Mouse (Mus musculus): ENCODE measurements around the gene Lamtor1. TPM values are rescaled to one million over a fixed set of nuclear protein-coding genes. Genes with fewer than 3 reads are reported as not detected.
A peak's percentile ranks its signal among the peaks of the same experiment; 100 is the strongest.

Lamtor1 gene
- polyA plus RNA-seq, 1 experiment from 2014 or later, result 164 TPM

GRCm38 (mm10) chr7:101875978-101876377 lies 29.7 kb upstream of the Lamtor1 start:
- DNase-seq (ENCODE audit: low spot score) (no peak), ATAC-seq (replicated peaks; ENCODE audit: low FRiP score, low read depth) (no peak)
- H3K36me3 ChIP-seq (ENCODE audit: insufficient read depth, low read length), result no peaks in the 10 kb centered on the region
- no peak overlapping the region for H3K27ac ChIP-seq
- H3K9ac ChIP-seq (ENCODE audit: low read depth, low read length), result no peak overlapping the region
- no peaks in the 10 kb centered on the region for H3K27me3 ChIP-seq (ENCODE audit: insufficient read depth, low read length)
- no peaks in the 10 kb centered on the region for H3K4me1 ChIP-seq (replicated peaks; ENCODE audit: insufficient read depth, low read length)
- no peak overlapping the region for H3K4me3 ChIP-seq (replicated peaks; ENCODE audit: low read depth, low read length)
- no peaks in the 10 kb centered on the region for H3K9me3 ChIP-seq (replicated peaks; ENCODE audit: low read length)
- WGBS, result 91% methylated on average over 1 of the region's 1 CpGs
- H3K4me2 ChIP-seq (ENCODE audit: low read length), result no peak overlapping the region
- TF ChIP-seq CTCF (IDR thresholded peaks at IDR 0.05; ENCODE audit: low read depth), result no peak

- ATAC-seq (replicated peaks; ENCODE audit: low FRiP score, low read depth) (no peak), DNase-seq (ENCODE audit: low spot score) (no peak)
- H3K9me3 ChIP-seq (replicated peaks; ENCODE audit: low read length), result no peaks in the 10 kb centered on the region
- no peak overlapping the region for H3K4me3 ChIP-seq (replicated peaks; ENCODE audit: low read depth, low read length)
- H3K27ac ChIP-seq, result no peak overlapping the region
- 0 out of 2 replicates have a peak, but pooled peaks cover 4% of the 10 kb centered on the region for H3K4me1 ChIP-seq (replicated peaks; ENCODE audit: insufficient read depth, low read length)
- no peak overlapping the region for H3K4me2 ChIP-seq (ENCODE audit: low read length)
- WGBS, result 73% methylated on average over 4 of the region's 4 CpGs
- no peak overlapping the region for H3K9ac ChIP-seq (ENCODE audit: low read depth, low read length)
- no peaks in the 10 kb centered on the region for H3K27me3 ChIP-seq (ENCODE audit: insufficient read depth, low read length)
- TF ChIP-seq CTCF (IDR thresholded peaks at IDR 0.05; ENCODE audit: low read depth), result no peak
- H3K36me3 ChIP-seq (ENCODE audit: insufficient read depth, low read length), result no peaks in the 10 kb centered on the region
Observed at GRCm38 (mm10) chr7:101880855-101881254, 24.8 kb upstream of the Lamtor1 start.

DNA sequence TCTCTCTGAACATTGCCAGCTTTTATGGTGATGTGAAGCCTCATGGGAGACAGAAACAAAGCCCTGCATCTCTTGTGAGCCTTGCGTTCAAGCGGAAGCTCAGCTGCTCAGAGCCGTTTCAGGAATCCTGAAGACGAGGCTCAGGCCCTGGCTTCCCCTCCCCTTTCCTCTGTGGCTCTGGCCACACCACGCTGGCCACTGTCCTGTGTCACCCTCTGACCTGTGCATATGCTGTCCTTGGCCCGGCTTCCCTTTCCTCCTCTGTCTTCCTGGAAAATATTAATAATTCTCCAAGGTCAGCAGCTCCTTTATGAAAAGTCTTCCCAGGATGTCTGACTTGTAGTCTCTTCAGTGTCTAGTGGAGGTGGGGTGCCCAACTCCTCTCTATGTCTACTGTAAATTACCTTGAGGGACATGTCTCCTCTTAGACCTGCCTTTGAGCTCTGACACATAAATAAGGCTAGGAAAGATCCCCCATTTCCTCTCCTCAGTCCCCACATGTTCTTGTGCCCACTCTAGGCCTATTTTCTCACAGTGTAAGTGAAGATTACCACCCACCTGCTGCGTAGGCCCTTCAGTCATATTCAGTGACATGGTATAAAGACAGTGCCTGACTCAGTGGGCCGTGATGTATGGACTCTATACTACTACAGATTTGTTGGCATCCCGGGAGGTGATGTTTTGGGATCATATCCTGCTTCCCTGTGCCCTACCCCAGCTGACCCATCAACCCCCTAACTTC lies 23.1 kb upstream of the Lamtor1 start:
- no peak for ATAC-seq (replicated peaks; ENCODE audit: low FRiP score, low read depth)
- peak; percentile 29 for DNase-seq (ENCODE audit: low spot score)
- Histone ChIP-seq H3K9me3 (replicated peaks; ENCODE audit: low read length) (no peaks in the 10 kb centered on the region), H3K36me3 (ENCODE audit: insufficient read depth, low read length) (no peaks in the 10 kb centered on the region), H3K4me2 (ENCODE audit: low read length) (no peak overlapping the region), H3K9ac (ENCODE audit: low read depth, low read length) (no peak overlapping the region), H3K27ac (no peak overlapping the region), H3K4me1 (replicated peaks; ENCODE audit: insufficient read depth, low read length) (0 out of 2 replicates have a peak, but pooled peaks cover 4% of the 10 kb centered on the region), H3K4me3 (replicated peaks; ENCODE audit: low read depth, low read length) (no peak overlapping the region), H3K27me3 (ENCODE audit: insufficient read depth, low read length) (no peaks in the 10 kb centered on the region)
- WGBS, result 59% methylated on average over 9 of the region's 9 CpGs
- no peak for TF ChIP-seq CTCF (IDR thresholded peaks at IDR 0.05; ENCODE audit: low read depth)

DNA sequence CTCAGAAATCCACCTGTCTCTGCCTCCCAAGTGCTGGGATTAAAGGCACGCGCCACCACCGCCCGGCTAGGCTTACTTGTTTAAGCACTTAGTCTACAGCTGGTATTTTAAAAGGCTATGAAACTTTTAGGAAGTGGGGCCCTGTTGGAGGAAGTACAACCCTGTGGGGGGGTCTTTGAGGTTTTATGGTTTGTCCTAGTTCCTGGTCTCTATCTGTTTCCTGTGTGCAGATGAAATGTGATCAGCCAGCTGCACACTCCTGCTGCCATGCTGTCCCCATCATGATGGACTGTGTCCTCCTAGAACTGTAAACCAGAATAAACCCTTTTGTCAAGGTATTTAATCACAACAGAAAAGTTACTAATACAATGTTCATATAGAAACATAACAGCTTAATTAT lies 21.5 kb upstream of the Lamtor1 start:
- DNase-seq (ENCODE audit: low spot score) (no peak), ATAC-seq (replicated peaks; ENCODE audit: low FRiP score, low read depth) (no peak)
- WGBS, result 97% methylated on average over 4 of the region's 4 CpGs
- H3K4me3 ChIP-seq (replicated peaks; ENCODE audit: low read depth, low read length), result no peak overlapping the region
- H3K27me3 ChIP-seq (ENCODE audit: insufficient read depth, low read length), result no peaks in the 10 kb centered on the region
- H3K36me3 ChIP-seq (ENCODE audit: insufficient read depth, low read length), result no peaks in the 10 kb centered on the region
- no peaks in the 10 kb centered on the region for H3K9me3 ChIP-seq (replicated peaks; ENCODE audit: low read length)
- no peak overlapping the region for H3K9ac ChIP-seq (ENCODE audit: low read depth, low read length)
- H3K4me1 ChIP-seq (replicated peaks; ENCODE audit: insufficient read depth, low read length), result 0 out of 2 replicates have a peak, but pooled peaks cover 4% of the 10 kb centered on the region
- no peak overlapping the region for H3K27ac ChIP-seq
- TF ChIP-seq CTCF (IDR thresholded peaks at IDR 0.05; ENCODE audit: low read depth), result no peak
- H3K4me2 ChIP-seq (ENCODE audit: low read length), result no peak overlapping the region

DNA sequence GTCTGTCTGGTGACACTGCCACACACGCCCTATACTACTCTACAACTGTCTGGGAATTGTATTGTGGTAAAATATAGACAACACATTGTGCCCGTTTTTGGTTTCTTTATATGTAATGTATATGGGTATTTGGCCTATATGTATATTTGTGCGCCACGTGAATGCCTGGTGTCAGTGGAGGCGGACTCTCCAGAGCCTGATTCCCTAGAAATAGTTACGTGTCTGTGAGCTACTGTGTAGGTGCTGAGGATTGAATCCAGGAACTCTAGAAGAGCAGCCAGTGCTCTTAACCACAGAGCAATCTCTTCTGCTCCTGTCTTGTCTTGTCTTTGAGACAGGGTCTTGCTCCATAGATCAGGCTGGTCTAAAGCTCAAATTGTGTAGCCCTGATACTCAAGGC lies 19.4 kb upstream of the Lamtor1 start:
- H3K4me3 ChIP-seq (replicated peaks; ENCODE audit: low read depth, low read length), result no peak overlapping the region
- DNase-seq (ENCODE audit: low spot score) (no peak), ATAC-seq (replicated peaks; ENCODE audit: low FRiP score, low read depth) (no peak)
- H3K36me3 ChIP-seq (ENCODE audit: insufficient read depth, low read length), result no peaks in the 10 kb centered on the region
- TF ChIP-seq CTCF (IDR thresholded peaks at IDR 0.05; ENCODE audit: low read depth), result no peak
- no peak overlapping the region for H3K4me2 ChIP-seq (ENCODE audit: low read length)
- 0 out of 2 replicates have a peak, but pooled peaks cover 4% of the 10 kb centered on the region for H3K4me1 ChIP-seq (replicated peaks; ENCODE audit: insufficient read depth, low read length)
- no peaks in the 10 kb centered on the region for H3K9me3 ChIP-seq (replicated peaks; ENCODE audit: low read length)
- H3K27me3 ChIP-seq (ENCODE audit: insufficient read depth, low read length), result no peaks in the 10 kb centered on the region
- WGBS, result 83% methylated on average over 6 of the region's 6 CpGs
- H3K9ac ChIP-seq (ENCODE audit: low read depth, low read length), result no peak overlapping the region
- H3K27ac ChIP-seq, result no peak overlapping the region

DNA sequence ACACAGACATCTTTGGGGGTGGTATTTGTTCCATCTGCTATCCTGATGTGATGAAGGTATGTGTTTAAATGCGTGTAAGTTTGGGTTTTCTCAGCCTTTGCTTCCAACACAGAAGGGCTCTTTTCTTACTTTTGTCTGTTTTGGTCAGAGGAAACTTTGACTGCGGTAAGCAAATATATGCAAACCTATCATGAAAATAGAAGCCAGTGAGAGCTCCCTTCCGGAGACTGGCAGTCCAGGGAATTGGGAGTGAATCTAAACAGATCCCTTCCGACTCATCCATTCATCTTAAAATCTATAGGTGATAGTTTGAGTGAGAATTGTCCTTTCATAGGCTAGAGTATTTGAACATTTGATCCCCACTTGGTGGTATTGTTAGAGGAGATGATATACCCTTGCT lies 17.2 kb upstream of the Lamtor1 start:
- ATAC-seq (replicated peaks; ENCODE audit: low FRiP score, low read depth), result no peak
- no peak overlapping the region for H3K27ac ChIP-seq
- H3K4me1 ChIP-seq (replicated peaks; ENCODE audit: insufficient read depth, low read length), result no peaks in the 10 kb centered on the region
- H3K9me3 ChIP-seq (replicated peaks; ENCODE audit: low read length), result no peaks in the 10 kb centered on the region
- no peaks in the 10 kb centered on the region for H3K36me3 ChIP-seq (ENCODE audit: insufficient read depth, low read length)
- no peaks in the 10 kb centered on the region for H3K27me3 ChIP-seq (ENCODE audit: insufficient read depth, low read length)
- 83% methylated on average over 4 of the region's 4 CpGs for WGBS
- TF ChIP-seq CTCF (IDR thresholded peaks at IDR 0.05; ENCODE audit: low read depth), result no peak
- no peak overlapping the region for H3K4me2 ChIP-seq (ENCODE audit: low read length)
- no peak overlapping the region for H3K4me3 ChIP-seq (replicated peaks; ENCODE audit: low read depth, low read length)
- H3K9ac ChIP-seq (ENCODE audit: low read depth, low read length), result no peak overlapping the region
- DNase-seq (ENCODE audit: low spot score), result no peak
